Mouse (Mus musculus) retina, adult 2 months (tissue): ENCODE measurements around the gene Papola.

ENCODE experiments used
- DNase-seq: peaks from one replicate; pipeline ENCODE4 v3.0.0-alpha.2; 2012; ENCODE audit warnings: low read depth, low spot score

The Papola gene

GRCm38 (mm10) chr12:105862072-105862471 lies 77.6 kb downstream of the Papola start:
- DNase-seq, result no peak

- DNase-seq, result no peak
These were observed 78.1 kb downstream of the Papola start for GRCm38 (mm10) chr12:105862607-105863006.

- DNase-seq, result no peak
These were observed 78.9 kb downstream of the Papola start for GRCm38 (mm10) chr12:105863436-105863835.

- no peak for DNase-seq
These were observed 83.2 kb downstream of the Papola start for GRCm38 (mm10) chr12:105867646-105868045.

DNA sequence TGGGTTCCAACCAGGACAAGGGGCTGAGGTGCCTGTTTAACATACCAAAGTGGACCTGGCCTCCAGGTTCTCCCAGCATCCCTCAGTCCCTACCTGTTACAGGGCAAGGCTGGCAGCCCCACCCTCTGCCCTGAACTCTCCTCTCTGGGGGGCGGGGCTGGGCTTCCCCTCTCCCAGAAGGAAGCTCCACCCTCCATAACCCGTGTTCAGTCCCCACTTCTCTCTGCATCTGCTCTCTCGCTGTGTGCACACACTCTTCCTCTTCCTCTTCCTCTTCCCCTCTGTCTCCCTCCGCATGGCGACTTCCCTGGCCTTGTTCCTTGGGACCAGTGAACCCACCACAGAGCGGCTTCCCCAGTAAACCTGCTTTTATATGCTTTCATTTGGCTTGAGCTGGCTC lies 84.7 kb downstream of the Papola start:
- DNase-seq, result no peak

DNA sequence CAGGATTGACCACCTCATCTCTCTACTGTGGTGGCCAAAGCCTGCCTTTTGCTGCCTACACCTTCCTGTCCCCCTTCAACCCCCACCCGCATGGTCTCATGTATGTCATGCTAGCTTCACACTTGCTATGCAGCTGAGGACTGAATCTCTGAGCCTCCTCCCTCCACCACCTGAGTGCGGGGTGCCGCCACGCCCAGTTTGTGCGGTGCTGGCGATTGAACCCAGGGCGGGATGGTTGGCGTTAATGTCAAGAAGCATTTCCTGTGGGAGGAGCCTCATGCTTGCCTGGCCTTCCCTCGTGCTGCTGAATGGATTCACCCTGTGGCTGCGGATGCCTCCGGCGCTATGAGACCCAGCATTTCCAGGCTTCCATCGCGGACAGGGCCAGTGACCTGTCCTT lies 85.2 kb downstream of the Papola start:
- no peak for DNase-seq

DNA sequence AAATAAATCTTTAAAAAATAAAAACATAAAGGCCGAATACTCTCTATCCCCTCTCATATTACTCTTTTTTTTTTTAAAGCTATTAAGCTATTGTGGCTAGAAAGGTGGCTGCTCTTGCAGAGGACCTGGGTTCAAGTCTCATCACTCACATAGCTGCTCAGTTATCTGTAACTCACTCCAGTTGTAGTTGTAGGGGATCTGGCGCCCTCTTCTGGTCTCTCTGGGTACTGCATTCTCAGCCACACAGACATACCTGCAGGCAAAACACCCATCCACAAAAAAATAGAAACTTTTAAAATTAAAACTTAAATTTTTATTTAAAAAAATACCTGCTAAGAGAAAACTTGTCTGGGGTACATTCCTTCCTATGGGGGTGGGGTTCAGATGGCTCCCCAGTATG lies 88.8 kb downstream of the Papola start:
- DNase-seq, result no peak

DNA sequence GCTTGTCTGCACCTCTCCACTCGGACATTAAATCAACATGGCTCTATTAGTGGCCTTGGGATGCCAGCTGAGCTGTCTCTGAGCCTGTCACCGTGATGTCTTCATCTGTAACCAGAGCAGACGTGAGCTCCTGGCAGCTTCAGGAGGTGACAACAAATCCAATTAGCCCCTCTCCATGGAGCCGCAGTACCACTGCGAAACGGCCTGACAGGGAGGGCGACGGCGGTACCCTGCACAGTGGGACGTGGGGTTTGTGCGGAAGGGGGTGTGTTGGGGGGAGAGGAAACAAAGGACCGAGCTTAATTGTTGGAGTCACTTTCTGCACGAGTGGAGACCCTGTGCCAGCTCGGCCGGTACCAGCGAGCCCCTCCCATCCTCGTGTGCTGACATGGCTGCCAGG lies 90.6 kb downstream of the Papola start:
- DNase-seq, result no peak

DNA sequence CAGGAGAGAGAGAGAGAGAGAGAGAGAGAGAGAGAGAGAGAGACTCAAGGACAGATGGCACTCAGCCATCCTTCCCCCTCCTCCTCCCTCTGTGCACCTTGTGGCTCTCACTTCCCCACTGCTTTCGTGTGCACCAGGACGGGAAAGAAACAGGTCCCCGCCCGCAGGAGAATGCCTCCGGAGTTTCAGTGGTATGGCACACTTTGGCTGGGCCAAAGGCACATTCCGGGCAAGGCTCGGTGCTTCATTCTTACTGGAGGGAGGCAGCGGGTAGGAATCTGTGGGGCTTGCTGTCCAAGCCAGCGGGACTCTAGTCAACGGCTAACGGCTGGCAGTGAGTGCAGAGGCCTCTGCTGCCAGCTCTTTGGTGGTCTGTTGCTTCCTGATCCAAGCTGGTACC lies 92.0 kb downstream of the Papola start:
- DNase-seq, result no peak

GRCm38 (mm10) chr12:105876931-105877330 lies 92.4 kb downstream of the Papola start:
- DNase-seq, result no peak

DNA sequence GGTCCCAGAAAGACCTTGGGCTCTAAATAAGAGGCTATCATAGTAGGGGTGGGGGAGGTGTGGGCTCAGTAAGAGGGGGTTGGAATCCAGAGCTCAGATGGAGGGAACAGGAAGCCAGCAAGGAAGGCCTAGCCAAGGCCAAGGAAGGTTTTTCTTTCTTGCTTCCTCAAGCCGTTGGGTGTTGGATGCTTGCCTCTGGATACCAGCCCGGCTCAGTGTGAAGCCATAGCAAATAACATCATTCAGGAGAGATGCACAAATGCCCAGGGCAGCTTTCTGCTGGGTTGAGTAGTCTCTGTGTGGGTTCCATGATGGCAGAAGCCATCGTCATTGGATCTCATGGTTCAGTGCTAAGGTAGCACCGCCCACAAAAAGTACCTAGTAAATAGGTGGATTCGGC lies 94.3 kb downstream of the Papola start:
- DNase-seq, result no peak

DNA sequence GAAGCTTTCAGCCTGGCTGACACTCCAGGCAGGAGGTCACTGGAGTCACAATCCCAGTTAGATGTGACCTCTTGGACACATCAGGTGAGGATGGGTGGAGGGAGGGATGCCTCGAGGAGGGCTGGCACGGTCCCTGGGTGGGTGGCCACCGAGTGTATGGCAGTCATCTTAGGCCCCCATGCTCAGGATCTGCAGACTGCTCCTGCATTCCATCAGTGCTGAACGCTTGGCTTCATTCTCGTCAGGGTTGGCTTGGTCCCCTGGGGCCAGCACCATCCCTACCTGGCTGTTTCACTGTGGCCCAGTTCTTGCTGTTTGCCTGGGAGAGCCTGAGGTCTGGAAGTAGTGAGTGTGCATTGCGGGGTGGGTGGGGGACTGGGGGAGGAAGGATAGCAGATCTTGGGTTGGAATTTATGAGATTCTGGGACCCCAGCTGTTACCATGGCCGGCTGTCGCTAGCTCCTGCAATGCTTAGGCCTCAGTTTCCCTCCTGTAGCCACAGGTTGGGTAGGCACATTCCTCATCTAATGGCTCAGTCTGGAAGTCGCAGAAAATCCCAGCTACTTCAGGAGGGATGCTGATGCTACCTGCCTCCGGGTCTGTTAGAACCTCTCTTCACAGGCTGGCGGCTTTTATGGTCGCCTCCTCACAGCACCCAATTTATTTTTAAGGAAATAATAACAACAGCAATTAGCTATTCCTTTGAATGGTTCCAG lies 99.5 kb downstream of the Papola start:
- DNase-seq, result no peak

GRCm38 (mm10) chr12:105884515-105885323 lies 100.2 kb downstream of the Papola start:
- DNase-seq, result no peak
